Mouse (Mus musculus): ENCODE measurements at regions not wholly inside any gene's neighbourhood (a gene's known extent, or its start where the extent isn't known, plus 50 kb on each side); places are given as distances from the start of the nearest gene placed in this dataset.
A peak's percentile ranks its signal among the peaks of the same experiment; 100 is the strongest.

- no peak for ATAC-seq (replicated peaks; ENCODE audit: poor library complexity)
Observed at GRCm38 (mm10) chr7:134436917-134437316, 51.5 kb upstream of the D7Ertd443e start.

- no peak for ATAC-seq (replicated peaks; ENCODE audit: poor library complexity)
Observed at GRCm38 (mm10) chr7:134439281-134439680, 53.8 kb upstream of the D7Ertd443e start.

GRCm38 (mm10) chr7:134445008-134445806 is 59.7 kb upstream of the D7Ertd443e start:
- ATAC-seq (replicated peaks; ENCODE audit: poor library complexity): peak; percentile 26; the same call in 1 of the 2 replicates

GRCm38 (mm10) chr7:134447648-134448202 is 62.3 kb upstream of the D7Ertd443e start:
- ATAC-seq (replicated peaks; ENCODE audit: poor library complexity): no peak

GRCm38 (mm10) chr7:134448831-134449230 is 63.4 kb upstream of the D7Ertd443e start:
- ATAC-seq (replicated peaks; ENCODE audit: poor library complexity): no peak

- no peak for ATAC-seq (replicated peaks; ENCODE audit: poor library complexity)
Observed at GRCm38 (mm10) chr7:134462677-134463076, 77.2 kb upstream of the D7Ertd443e start.

- ATAC-seq (replicated peaks; ENCODE audit: poor library complexity): no peak
Observed at GRCm38 (mm10) chr7:134463380-134463779, 77.9 kb upstream of the D7Ertd443e start.

- ATAC-seq (replicated peaks; ENCODE audit: poor library complexity): no peak
Observed at GRCm38 (mm10) chr7:134467216-134467615, 81.8 kb upstream of the D7Ertd443e start.

- ATAC-seq (replicated peaks; ENCODE audit: poor library complexity): peak; percentile 61
Observed at GRCm38 (mm10) chr7:134471286-134471685, 85.8 kb upstream of the D7Ertd443e start.

- ATAC-seq (replicated peaks; ENCODE audit: poor library complexity): no peak
Observed at GRCm38 (mm10) chr7:134491326-134491725, 105.9 kb upstream of the D7Ertd443e start.

GRCm38 (mm10) chr7:134497219-134497618 is 111.8 kb upstream of the D7Ertd443e start:
- no peak for ATAC-seq (replicated peaks; ENCODE audit: poor library complexity)

- no peak for ATAC-seq (replicated peaks; ENCODE audit: poor library complexity)
Observed at GRCm38 (mm10) chr7:134497870-134498269, 112.4 kb upstream of the D7Ertd443e start.

- no peak for ATAC-seq (replicated peaks; ENCODE audit: poor library complexity)
Observed at GRCm38 (mm10) chr7:134498716-134499115, 113.3 kb upstream of the D7Ertd443e start.

GRCm38 (mm10) chr7:134499429-134499828 is 114.0 kb upstream of the D7Ertd443e start:
- ATAC-seq (replicated peaks; ENCODE audit: poor library complexity): no peak

GRCm38 (mm10) chr7:134500210-134500609 is 114.7 kb upstream of the D7Ertd443e start:
- ATAC-seq (replicated peaks; ENCODE audit: poor library complexity): no peak

GRCm38 (mm10) chr7:134501079-134501478 is 115.6 kb upstream of the D7Ertd443e start:
- no peak for ATAC-seq (replicated peaks; ENCODE audit: poor library complexity)

GRCm38 (mm10) chr7:134510333-134510928 is 125.0 kb upstream of the D7Ertd443e start:
- no peak for ATAC-seq (replicated peaks; ENCODE audit: poor library complexity)

GRCm38 (mm10) chr7:134519372-134519975 is 134.0 kb upstream of the D7Ertd443e start:
- ATAC-seq (replicated peaks; ENCODE audit: poor library complexity): peak; percentile 54

GRCm38 (mm10) chr7:134523897-134524296 is 138.4 kb upstream of the D7Ertd443e start:
- peak; percentile 76 for ATAC-seq (replicated peaks; ENCODE audit: poor library complexity)

- ATAC-seq (replicated peaks; ENCODE audit: poor library complexity): peak; percentile 55
Observed at GRCm38 (mm10) chr7:134525041-134525440, 139.6 kb upstream of the D7Ertd443e start.

GRCm38 (mm10) chr7:134525461-134525860 is 140.0 kb upstream of the D7Ertd443e start:
- 0 out of 2 replicates have a peak, but pooled peaks have one; percentile 10 for ATAC-seq (replicated peaks; ENCODE audit: poor library complexity)

GRCm38 (mm10) chr7:134527351-134527750 is 141.9 kb upstream of the D7Ertd443e start:
- ATAC-seq (replicated peaks; ENCODE audit: poor library complexity): no peak
